Mouse (Mus musculus): ENCODE data around the gene Arl8a.

Arl8a gene

DNA sequence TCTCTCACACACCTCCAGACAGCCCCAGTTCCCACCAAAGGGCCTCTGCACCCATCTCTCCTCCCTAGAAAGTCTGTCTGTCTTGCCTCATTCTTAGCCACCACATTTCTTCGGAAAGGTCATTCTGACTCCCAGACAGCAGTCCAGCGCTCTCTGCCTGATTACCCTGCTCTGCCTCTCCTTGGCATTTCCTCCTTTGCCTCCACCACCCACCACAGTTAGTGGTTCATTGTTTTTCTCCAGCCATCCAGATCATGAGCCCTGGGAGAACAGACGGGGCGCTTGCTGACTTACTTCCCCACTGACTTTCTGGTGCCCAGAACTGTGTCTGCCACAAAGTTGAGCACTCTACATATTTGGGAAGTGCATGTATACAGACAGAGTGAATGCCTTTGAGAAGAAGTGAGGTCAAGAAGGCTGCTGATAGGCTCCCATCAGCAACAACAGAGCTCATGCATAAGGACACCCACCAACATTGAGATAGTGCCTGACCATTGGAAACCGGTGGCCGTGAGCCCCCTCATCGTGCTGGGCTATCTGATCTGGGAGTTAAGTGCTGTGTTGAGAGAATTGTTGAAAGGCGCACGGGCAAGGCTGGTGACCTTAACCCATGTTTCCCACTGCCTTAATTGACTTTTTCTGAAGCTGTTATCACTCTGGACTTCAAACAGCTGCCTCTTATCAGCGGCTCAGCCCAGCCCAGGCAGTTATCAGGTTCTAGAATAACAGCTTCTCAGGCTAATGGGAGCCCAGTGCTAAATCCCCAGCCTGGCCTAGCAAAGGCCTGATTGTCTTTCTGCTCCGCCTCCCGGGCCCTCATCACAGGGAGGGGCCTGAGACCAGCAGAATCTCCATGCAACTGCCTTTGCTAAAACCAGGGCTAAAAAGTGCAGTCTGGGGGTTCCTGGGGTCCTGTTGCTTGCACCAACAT is 57.8 kb downstream of the Arl8a start:
- no peak for DNase-seq (ENCODE audit: low spot score)

- no peak for DNase-seq (ENCODE audit: low spot score)
Observed at GRCm38 (mm10) chr1:135205257-135205656, 58.6 kb downstream of the Arl8a start.

Data from layer of hippocampus, adult 9-10 months (tissue).